Mouse (Mus musculus) midbrain, embryonic 13.5 days (tissue): ENCODE results near the gene Hoxa10. TPM values are rescaled to one million over a fixed set of nuclear protein-coding genes. Genes with fewer than 3 reads are reported as not detected.

Source experiments
- ATAC-seq: fragments of 200-750 bp; cut with Nextera tagmentation; 2 replicates; pipeline ENCODE4 v1.8.0; 2017; ENCODE audit warnings: mild to moderate bottlenecking, moderate TSS enrichment, moderate library complexity
- H3K27ac ChIP-seq: fragments of 300-500 bp; sonication (generic); 2 replicates; pipeline ENCODE4 v1.5.1; 2015; ENCODE audit warnings: inconsistent platforms, mild to moderate bottlenecking, moderate library complexity
- H3K27me3 ChIP-seq: fragments of 300-500 bp; sonication (generic); 2 replicates; pipeline ENCODE4 v1.6.1; 2015; ENCODE audit warnings: mild to moderate bottlenecking, inconsistent platforms
- H3K36me3 ChIP-seq: fragments of 300-500 bp; sonication (generic); 2 replicates; pipeline ENCODE4 v1.6.1; 2015; ENCODE audit warnings: mild to moderate bottlenecking, inconsistent platforms
- H3K4me1 ChIP-seq: fragments of 300-500 bp; sonication (generic); replicated peaks from 2 replicates; pipeline ENCODE4 v1.6.1; 2015; ENCODE audit warnings: inconsistent platforms
- H3K4me2 ChIP-seq: fragments of 300-500 bp; sonication (generic); replicated peaks from 2 replicates; pipeline ENCODE4 v1.6.1; 2015; ENCODE audit warnings: moderate library complexity, mild to moderate bottlenecking, inconsistent platforms
- H3K4me3 ChIP-seq: fragments of 300-500 bp; sonication (generic); replicated peaks from 2 replicates; pipeline ENCODE4 v1.5.1; 2015; ENCODE audit warnings: mild to moderate bottlenecking, inconsistent platforms
- H3K9ac ChIP-seq: fragments of 300-500 bp; sonication (generic); replicated peaks from 2 replicates; pipeline ENCODE4 v1.6.1; 2015; ENCODE audit warnings: mild to moderate bottlenecking, inconsistent platforms
- H3K9me3 ChIP-seq: fragments of 300-500 bp; sonication (generic); 2 replicates; pipeline ENCODE4 v1.6.1; 2016; ENCODE audit warnings: mild to moderate bottlenecking, inconsistent platforms
- WGBS: fragments of 180-500 bp; shearing (Covaris S2); methylation state at CpG from one replicate; pipeline ENCODE4 v1.1.7; 2015; 5-methylcytosine and 5-hydroxymethylcytosine counted together
- polyA plus RNA-seq: library from polyadenylated mRNA; unstranded; fragments of >200 nt; fragmentation: Nextera tagmentation; extraction: Ambion mirVana; gene quantifications from 2 replicates; pipeline ENCODE4 v1.2.1, GENCODE M21; 2015

The Hoxa10 gene
- polyA plus RNA-seq, 1 experiment from 2014 or later: not detected

DNA sequence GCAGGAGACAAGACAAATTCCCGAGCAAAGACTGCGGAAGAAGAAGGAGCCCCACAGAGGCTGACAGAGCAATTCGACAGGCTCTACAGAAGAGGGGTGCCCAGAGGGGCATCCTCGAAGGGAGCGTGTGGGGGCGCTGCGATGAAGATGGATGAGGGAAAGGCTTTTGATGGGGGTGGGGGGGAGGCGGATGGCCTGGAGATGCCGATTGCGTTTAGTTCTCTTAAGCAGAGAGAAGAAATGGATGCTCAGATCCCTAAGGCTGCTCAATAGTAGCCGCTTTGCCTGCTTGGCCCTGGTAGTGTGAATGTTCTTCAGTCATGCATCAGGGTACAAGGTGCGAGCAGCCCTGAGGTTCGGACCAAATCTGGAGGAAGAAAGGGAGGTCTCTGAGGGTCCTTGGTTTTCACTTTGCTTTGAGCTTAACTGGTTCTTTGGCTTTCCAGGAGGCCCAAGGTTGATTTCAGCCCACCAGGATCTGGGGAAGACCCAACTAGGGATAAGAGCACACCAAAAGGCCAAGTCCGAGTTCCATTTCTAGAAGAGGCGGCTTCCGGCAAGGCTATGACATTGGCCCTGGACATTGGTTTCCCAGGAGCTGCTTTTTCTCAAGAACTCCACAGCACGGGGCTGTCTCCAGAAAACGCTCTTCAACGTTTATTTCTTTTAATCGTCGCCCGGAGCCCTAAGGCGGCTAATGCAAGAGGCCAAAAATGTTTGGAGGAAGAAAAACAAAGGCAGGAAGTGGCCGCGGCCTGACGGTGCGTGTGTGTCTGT lies 8.2 kb upstream of the Hoxa10 start:
- 2% methylated on average over 27 of the region's 27 CpGs for WGBS
- H3K36me3 ChIP-seq: no peaks in the 10 kb centered on the region
- H3K4me3 ChIP-seq: no peak overlapping the region
- no peak overlapping the region for H3K27ac ChIP-seq
- peaks cover 100% of the 10 kb centered on the region for H3K27me3 ChIP-seq
- H3K9ac ChIP-seq: no peak overlapping the region
- no peak for ATAC-seq
- peaks cover 3% of the 10 kb centered on the region; the same call in 1 of the 2 replicates for H3K4me1 ChIP-seq
- H3K9me3 ChIP-seq: no peaks in the 10 kb centered on the region
- no peak overlapping the region for H3K4me2 ChIP-seq

GRCm38 (mm10) chr6:52247766-52248637 lies 7.3 kb upstream of the Hoxa10 start:
- Histone ChIP-seq H3K4me3 (no peak overlapping the region), H3K9me3 (no peaks in the 10 kb centered on the region), H3K9ac (no peak overlapping the region), H3K4me1 (no peaks in the 10 kb centered on the region; the same call in 1 of the 2 replicates), H3K27ac (no peak overlapping the region), H3K27me3 (peaks cover 100% of the 10 kb centered on the region), H3K36me3 (no peaks in the 10 kb centered on the region), H3K4me2 (no peak overlapping the region)
- WGBS: under 1% methylated on average over 23 of the region's 23 CpGs
- ATAC-seq: no peak

DNA sequence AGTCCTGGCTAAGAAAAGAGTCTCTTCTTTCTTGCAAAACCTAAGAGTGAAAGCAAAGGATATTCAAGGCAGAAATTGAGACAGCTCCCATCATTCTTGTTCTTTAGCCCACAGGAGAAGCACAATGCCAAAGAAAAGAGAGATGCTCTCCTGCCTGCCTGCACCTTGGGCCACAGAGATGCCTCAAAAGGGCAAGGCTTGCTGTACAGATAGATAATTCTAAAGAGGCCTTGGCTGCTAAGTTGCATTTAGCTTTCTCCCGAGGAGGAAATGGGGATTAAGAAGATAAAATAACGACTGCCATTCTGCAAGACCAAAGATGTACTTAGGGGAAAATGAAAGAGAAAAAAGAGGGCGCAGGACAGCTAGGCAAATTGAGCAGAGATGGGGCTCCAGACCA lies 6.3 kb upstream of the Hoxa10 start:
- no peak overlapping the region for H3K9ac ChIP-seq
- peaks cover 100% of the 10 kb centered on the region for H3K27me3 ChIP-seq
- no peak overlapping the region for H3K27ac ChIP-seq
- WGBS: 5% methylated on average over 3 of the region's 3 CpGs
- no peaks in the 10 kb centered on the region; the same call in 1 of the 2 replicates for H3K4me1 ChIP-seq
- no peaks in the 10 kb centered on the region for H3K36me3 ChIP-seq
- H3K4me2 ChIP-seq: no peak overlapping the region
- ATAC-seq: no peak
- no peaks in the 10 kb centered on the region for H3K9me3 ChIP-seq
- H3K4me3 ChIP-seq: no peak overlapping the region

DNA sequence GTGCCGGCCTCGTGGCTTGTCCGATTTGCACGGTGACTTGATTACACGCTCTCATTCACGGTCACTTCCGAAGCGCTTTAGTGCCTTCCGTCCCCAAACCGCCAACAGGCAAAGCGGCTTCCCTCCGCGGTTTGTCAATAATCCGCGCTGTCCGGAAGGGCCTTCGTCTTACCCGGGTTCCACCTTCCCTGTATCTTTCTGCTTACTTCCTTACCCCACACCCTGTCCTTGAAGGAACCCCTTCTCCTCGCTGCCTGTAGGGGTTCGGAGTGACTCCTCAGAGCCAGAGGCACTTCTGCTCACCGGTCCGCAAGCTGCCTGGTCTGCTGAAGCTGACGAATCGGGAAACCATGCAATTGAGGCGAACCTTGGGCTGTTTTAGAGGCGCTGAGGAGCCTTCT lies 5.7 kb upstream of the Hoxa10 start:
- Histone ChIP-seq H3K9ac (no peak overlapping the region), H3K27me3 (peaks cover 100% of the 10 kb centered on the region), H3K4me1 (no peaks in the 10 kb centered on the region; the same call in 1 of the 2 replicates), H3K9me3 (no peaks in the 10 kb centered on the region), H3K36me3 (no peaks in the 10 kb centered on the region), H3K27ac (no peak overlapping the region), H3K4me3 (no peak overlapping the region), H3K4me2 (no peak overlapping the region)
- no peak for ATAC-seq
- WGBS: 1% methylated on average over 26 of the region's 26 CpGs

- no peaks in the 10 kb centered on the region for H3K36me3 ChIP-seq
- ATAC-seq: no peak
- no peak within 1 kb of the TSS for H3K27ac ChIP-seq
- no peaks in the 10 kb centered on the region for H3K9me3 ChIP-seq
- under 1% methylated on average over 20 of the region's 20 CpGs for WGBS
- peaks cover 100% of the 10 kb centered on the region for H3K27me3 ChIP-seq
- H3K4me2 ChIP-seq: no peak within 1 kb of the TSS
- no peak within 1 kb of the TSS for H3K4me3 ChIP-seq
- no peak within 1 kb of the TSS for H3K9ac ChIP-seq
- no peaks in the 10 kb centered on the region; the same call in 1 of the 2 replicates for H3K4me1 ChIP-seq
These were observed 5.1 kb upstream of the Hoxa10 start, which contains the start of gene Hoxa11 for GRCm38 (mm10) chr6:52245757-52246142. Gene Hoxa11 (minus strand): TSS chr6:52245810.

DNA sequence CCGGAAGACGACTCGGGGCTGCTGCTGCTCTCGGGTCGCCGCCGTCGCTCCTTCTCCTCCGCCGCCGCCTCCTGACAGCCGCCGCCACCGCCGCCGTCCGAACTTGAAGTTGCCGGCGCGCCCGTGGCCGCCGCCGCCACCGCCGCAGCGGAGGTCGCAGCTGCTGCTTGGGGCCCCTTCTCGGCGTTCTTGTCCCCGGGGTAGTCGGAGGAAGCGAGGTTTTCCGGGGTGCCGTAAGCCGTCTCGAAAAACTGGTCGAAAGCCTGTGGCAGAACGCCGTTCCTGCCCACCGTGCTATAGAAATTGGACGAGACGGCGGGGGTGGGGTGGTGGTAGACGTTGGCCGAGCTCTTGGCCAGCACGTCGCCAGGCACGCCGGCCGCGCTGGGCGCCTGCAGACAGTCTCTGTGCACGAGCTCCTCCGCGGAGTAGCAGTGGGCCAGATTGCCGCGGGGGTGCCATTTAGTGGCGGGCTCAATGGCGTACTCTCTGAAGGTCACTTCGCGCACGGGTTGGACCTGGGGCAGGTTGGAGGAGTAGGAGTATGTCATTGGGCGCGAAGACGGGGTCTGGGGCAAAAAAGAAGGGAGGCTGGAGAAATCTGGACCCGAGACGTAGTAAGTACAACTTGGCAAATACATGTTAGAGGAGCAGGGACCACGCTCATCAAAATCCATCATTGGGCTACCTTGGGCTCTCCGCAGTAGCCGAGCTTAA lies 4.5 kb upstream of the Hoxa10 start:
- no peak for ATAC-seq
- H3K4me3 ChIP-seq: no peak overlapping the region
- no peaks in the 10 kb centered on the region for H3K9me3 ChIP-seq
- H3K4me1 ChIP-seq: peaks cover under 1% of the 10 kb centered on the region; the same call in 1 of the 2 replicates
- peaks cover 100% of the 10 kb centered on the region for H3K27me3 ChIP-seq
- no peaks in the 10 kb centered on the region for H3K36me3 ChIP-seq
- no peak overlapping the region for H3K27ac ChIP-seq
- H3K9ac ChIP-seq: no peak overlapping the region
- under 1% methylated on average over 68 of the region's 71 CpGs for WGBS
- H3K4me2 ChIP-seq: no peak overlapping the region

- no peak overlapping the region for H3K4me2 ChIP-seq
- H3K36me3 ChIP-seq: no peaks in the 10 kb centered on the region
- H3K27me3 ChIP-seq: peaks cover 100% of the 10 kb centered on the region
- no peak overlapping the region for H3K27ac ChIP-seq
- H3K9me3 ChIP-seq: no peaks in the 10 kb centered on the region
- peaks cover 3% of the 10 kb centered on the region; the same call in 1 of the 2 replicates for H3K4me1 ChIP-seq
- H3K9ac ChIP-seq: no peak overlapping the region
- no peak for ATAC-seq
- WGBS: under 1% methylated on average over 23 of the region's 23 CpGs
- no peak overlapping the region for H3K4me3 ChIP-seq
These were observed 3.9 kb upstream of the Hoxa10 start for GRCm38 (mm10) chr6:52244471-52245039.

DNA sequence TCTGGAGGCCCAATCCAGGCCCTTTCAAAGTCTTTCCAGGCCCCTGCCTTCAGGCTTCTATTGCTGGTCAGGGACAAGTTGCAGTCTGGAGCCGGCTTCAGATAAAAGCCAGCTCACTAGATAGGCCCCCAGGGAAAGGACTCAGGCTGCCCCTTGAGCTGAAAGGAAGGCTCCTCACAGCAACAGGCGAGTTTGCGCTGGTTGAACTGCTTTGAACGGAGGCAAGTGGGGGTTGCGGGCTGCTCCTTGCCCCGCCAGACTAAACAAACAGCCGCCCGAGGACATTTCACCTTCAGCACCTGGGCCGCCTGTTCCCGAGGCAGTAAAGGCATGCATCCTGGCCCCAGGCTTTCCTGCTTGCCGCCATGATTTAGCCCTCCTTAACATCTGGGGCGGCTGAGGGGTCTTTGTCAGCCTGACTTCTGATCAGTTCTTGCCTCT lies 3.0 kb upstream of the Hoxa10 start:
- Histone ChIP-seq H3K4me3 (no peak overlapping the region), H3K27ac (no peak overlapping the region), H3K36me3 (no peaks in the 10 kb centered on the region), H3K4me2 (no peak overlapping the region), H3K27me3 (peaks cover 99% of the 10 kb centered on the region), H3K9me3 (no peaks in the 10 kb centered on the region), H3K4me1 (peaks cover 3% of the 10 kb centered on the region; the same call in 1 of the 2 replicates), H3K9ac (no peak overlapping the region)
- no peak for ATAC-seq
- under 1% methylated on average over 12 of the region's 12 CpGs for WGBS

DNA sequence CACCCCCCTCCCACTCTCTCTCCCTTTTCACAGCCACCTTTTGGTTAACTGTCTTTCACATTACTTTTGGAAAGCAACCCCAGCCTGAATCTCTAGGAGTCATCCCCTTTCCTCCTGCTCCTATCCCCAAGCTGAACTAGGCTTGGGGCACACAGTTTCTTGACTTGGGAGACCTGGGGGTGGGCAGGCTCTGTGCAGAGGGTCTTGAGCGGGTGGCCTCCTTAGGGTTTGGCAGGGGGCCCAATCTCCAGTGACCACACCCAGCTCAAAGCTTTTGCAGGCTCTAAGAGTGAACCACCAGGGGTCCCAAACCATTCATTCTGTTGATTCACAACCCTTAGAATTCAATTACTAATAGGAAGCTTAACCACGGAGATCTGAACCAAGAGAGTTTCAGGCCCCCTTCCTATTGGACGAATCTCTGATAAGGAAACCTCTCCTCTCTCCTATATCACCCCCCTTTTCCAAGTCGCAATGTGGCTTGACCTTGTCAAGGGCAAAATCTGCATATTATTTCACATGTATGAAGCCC lies 2.2 kb upstream of the Hoxa10 start:
- Histone ChIP-seq H3K4me2 (no peak overlapping the region), H3K4me1 (peaks cover 3% of the 10 kb centered on the region; the same call in 1 of the 2 replicates), H3K36me3 (no peaks in the 10 kb centered on the region), H3K27ac (no peak overlapping the region), H3K27me3 (peaks cover 99% of the 10 kb centered on the region), H3K9me3 (no peaks in the 10 kb centered on the region), H3K4me3 (no peak overlapping the region), H3K9ac (no peak overlapping the region)
- ATAC-seq: no peak
- WGBS: 1% methylated on average over 4 of the region's 4 CpGs

GRCm38 (mm10) chr6:52241001-52241621 lies 457 bp upstream of the Hoxa10 start:
- H3K9ac ChIP-seq: no peak overlapping the region
- ATAC-seq: no peak

More at GRCm38 (mm10) chr6:52241001-52241621, 457 bp upstream of the Hoxa10 start:
- no peak overlapping the region for H3K27ac ChIP-seq
- 7% methylated on average over 9 of the region's 9 CpGs for WGBS
- H3K4me2 ChIP-seq: no peak overlapping the region
- no peaks in the 10 kb centered on the region for H3K36me3 ChIP-seq
- H3K4me3 ChIP-seq: no peak overlapping the region
- H3K27me3 ChIP-seq: peaks cover 99% of the 10 kb centered on the region
- H3K4me1 ChIP-seq: peaks cover 3% of the 10 kb centered on the region; the same call in 1 of the 2 replicates
- no peaks in the 10 kb centered on the region for H3K9me3 ChIP-seq
